Mouse (Mus musculus) midbrain, postnatal 0 days (tissue): ENCODE results near the gene Fez1. TPM values are rescaled to one million over a fixed set of nuclear protein-coding genes. Genes with fewer than 3 reads are reported as not detected.

Source experiments
- ATAC-seq: fragments of 200-750 bp; cut with Nextera tagmentation; 2 replicates; pipeline ENCODE4 v1.8.0; 2017; ENCODE audit warnings: moderate number of reproducible peaks, mild to moderate bottlenecking, moderate TSS enrichment, moderate library complexity; ENCODE audit not compliant: low FRiP score
- DNase-seq: peaks from one replicate; pipeline ENCODE4 v3.0.0-alpha.2; 2015; ENCODE audit warnings: low spot score
- H3K27ac ChIP-seq: fragments of 300-500 bp; sonication (generic); 2 replicates; pipeline ENCODE4 v1.5.1; 2014; ENCODE audit warnings: low read depth, mild to moderate bottlenecking, low read length, mixed read lengths
- H3K27me3 ChIP-seq: fragments of 300-500 bp; sonication (generic); 2 replicates; pipeline ENCODE4 v1.6.1; 2014; ENCODE audit warnings: low read length, control low read depth, mixed read lengths; ENCODE audit not compliant: insufficient read depth
- H3K36me3 ChIP-seq: fragments of 300-500 bp; sonication (generic); 2 replicates; pipeline ENCODE4 v1.6.1; 2014; ENCODE audit warnings: low read length, control low read depth, mixed read lengths; ENCODE audit not compliant: insufficient read depth
- H3K4me1 ChIP-seq: fragments of 300-500 bp; sonication (generic); 2 replicates; pipeline ENCODE4 v1.6.1; 2014; ENCODE audit warnings: mild to moderate bottlenecking, control low read depth, antibody characterized with exemption, low read length, mixed read lengths; ENCODE audit not compliant: insufficient read depth
- H3K4me2 ChIP-seq: fragments of 300-500 bp; sonication (generic); 2 replicates; pipeline ENCODE4 v1.6.1; 2014; ENCODE audit warnings: low read depth, mild to moderate bottlenecking, low read length, mixed read lengths; ENCODE audit not compliant: poor library complexity, severe bottlenecking
- H3K4me3 ChIP-seq: fragments of 300-500 bp; sonication (generic); 2 replicates; pipeline ENCODE4 v1.5.1; 2014; ENCODE audit warnings: low read depth, mild to moderate bottlenecking, low read length, moderate library complexity
- H3K9ac ChIP-seq: fragments of 300-500 bp; sonication (generic); replicated peaks from 2 replicates; pipeline ENCODE4 v1.6.1; 2014; ENCODE audit warnings: mild to moderate bottlenecking, low read length, moderate library complexity, mixed read lengths; ENCODE audit not compliant: poor library complexity, severe bottlenecking
- H3K9me3 ChIP-seq: fragments of 300-500 bp; sonication (generic); 2 replicates; pipeline ENCODE4 v1.6.1; 2016; ENCODE audit warnings: low read length, control low read depth
- CTCF ChIP-seq: IDR thresholded peaks from 2 replicates; pipeline ENCODE4 v1.5.1; 2016; ENCODE audit warnings: antibody characterized with exemption, mild to moderate bottlenecking
- WGBS: fragments of 180-500 bp; shearing (Covaris S2); extraction: QIAGEN DNeasy Blood & Tissue Kit; methylation state at CpG from one replicate; pipeline ENCODE4 v1.1.7; 2014; 5-methylcytosine and 5-hydroxymethylcytosine counted together
- polyA plus RNA-seq: library from polyadenylated mRNA; unstranded; fragments of >200 nt; fragmentation: Nextera tagmentation; extraction: Ambion mirVana; gene quantifications from 2 replicates; pipeline ENCODE4 v1.2.1, GENCODE M21; 2015
- total RNA-seq: library from RNA; depleted of rRNA; stranded (reverse); fragments of >200 nt; gene quantifications from 2 replicates; pipeline ENCODE4 v1.2.3, GENCODE M21; 2014

Fez1 gene
- total and polyA plus RNA-seq, 2 experiments from 2014 or later, result 371 to 530 TPM

GRCm38 (mm10) chr9:36808126-36808785 lies 13.4 kb upstream of the Fez1 start:
- no peak for DNase-seq
- WGBS, result 89% methylated on average over 5 of the region's 5 CpGs
- no peak for TF ChIP-seq CTCF

GRCm38 (mm10) chr9:36814486-36814885 lies 7.2 kb upstream of the Fez1 start:
- H3K27ac ChIP-seq, result no peak overlapping the region
- no peak overlapping the region for H3K4me2 ChIP-seq
- ATAC-seq, result no peak
- WGBS, result 88% methylated on average over 2 of the region's 3 CpGs
- H3K9me3 ChIP-seq, result no peaks in the 10 kb centered on the region
- peak; percentile 34 for TF ChIP-seq CTCF
- H3K4me1 ChIP-seq, result no peaks in the 10 kb centered on the region
- H3K4me3 ChIP-seq, result no peak overlapping the region
- H3K27me3 ChIP-seq, result no peaks in the 10 kb centered on the region
- no peak overlapping the region for H3K9ac ChIP-seq
- H3K36me3 ChIP-seq, result no peaks in the 10 kb centered on the region
- no peak for DNase-seq

More at GRCm38 (mm10) chr9:36808126-36808785, 13.4 kb upstream of the Fez1 start:
- Histone ChIP-seq H3K27me3 (no peaks in the 10 kb centered on the region), H3K9ac (no peak overlapping the region), H3K27ac (no peak overlapping the region), H3K4me3 (no peak overlapping the region), H3K4me2 (no peak overlapping the region), H3K4me1 (no peaks in the 10 kb centered on the region), H3K9me3 (no peaks in the 10 kb centered on the region), H3K36me3 (no peaks in the 10 kb centered on the region)
- no peak for ATAC-seq

GRCm38 (mm10) chr9:36818905-36819304 lies 2.8 kb upstream of the Fez1 start:
- ATAC-seq (no peak), DNase-seq (no peak)
- no peaks in the 10 kb centered on the region for H3K27me3 ChIP-seq
- H3K9me3 ChIP-seq, result no peaks in the 10 kb centered on the region
- H3K36me3 ChIP-seq, result no peaks in the 10 kb centered on the region
- no peak overlapping the region for H3K4me3 ChIP-seq
- no peak overlapping the region for H3K4me2 ChIP-seq
- H3K9ac ChIP-seq, result no peak overlapping the region
- no peak for TF ChIP-seq CTCF
- no peak overlapping the region for H3K27ac ChIP-seq
- H3K4me1 ChIP-seq, result no peaks in the 10 kb centered on the region
- WGBS, result 62% methylated on average over 4 of the region's 4 CpGs

- 14% methylated on average over 9 of the region's 9 CpGs for WGBS
- Histone ChIP-seq H3K4me2 (peak overlapping the region; percentile 54), H3K27ac (peak overlapping the region; percentile 93), H3K27me3 (no peaks in the 10 kb centered on the region), H3K36me3 (no peaks in the 10 kb centered on the region), H3K9me3 (no peaks in the 10 kb centered on the region), H3K4me3 (peak overlapping the region; percentile 26), H3K9ac (0 out of 2 replicates have a peak overlapping the region, but pooled peaks have one; percentile 25), H3K4me1 (no peaks in the 10 kb centered on the region)
- ATAC-seq (peak; percentile 87), DNase-seq (peak; percentile 75)
- peak; percentile 62 for TF ChIP-seq CTCF
Measured at GRCm38 (mm10) chr9:36820969-36821643, 558 bp upstream of the Fez1 start.

- no peaks in the 10 kb centered on the region for H3K27me3 ChIP-seq
- no peaks in the 10 kb centered on the region for H3K9me3 ChIP-seq
- H3K9ac ChIP-seq, result 0 out of 2 replicates have a peak overlapping the region, but pooled peaks have one; percentile 25
- peak overlapping the region; percentile 54 for H3K4me2 ChIP-seq
- H3K36me3 ChIP-seq, result no peaks in the 10 kb centered on the region
- no peaks in the 10 kb centered on the region for H3K4me1 ChIP-seq
- WGBS, result 4% methylated on average over 2 of the region's 2 CpGs
- no peak for TF ChIP-seq CTCF
- DNase-seq, result no peak
- peak overlapping the region; percentile 26 for H3K4me3 ChIP-seq
- peak; percentile 39 for ATAC-seq
- peak overlapping the region; percentile 93 for H3K27ac ChIP-seq
Measured at GRCm38 (mm10) chr9:36822024-36822423, 360 bp downstream of the Fez1 start.
